Mouse (Mus musculus): ENCODE data around the gene H2-M10.1. TPM values are rescaled to one million over a fixed set of nuclear protein-coding genes. Genes with fewer than 3 reads are reported as not detected.

The H2-M10.1 gene
- not detected for polyA plus RNA-seq (2014; fragmentation: Illumina TruSeq; extraction: RNeasy Lipid Tissue Mini Kit (QIAGEN cat#74804); ENCODE audit: low read depth, low replicate concordance)

DNA sequence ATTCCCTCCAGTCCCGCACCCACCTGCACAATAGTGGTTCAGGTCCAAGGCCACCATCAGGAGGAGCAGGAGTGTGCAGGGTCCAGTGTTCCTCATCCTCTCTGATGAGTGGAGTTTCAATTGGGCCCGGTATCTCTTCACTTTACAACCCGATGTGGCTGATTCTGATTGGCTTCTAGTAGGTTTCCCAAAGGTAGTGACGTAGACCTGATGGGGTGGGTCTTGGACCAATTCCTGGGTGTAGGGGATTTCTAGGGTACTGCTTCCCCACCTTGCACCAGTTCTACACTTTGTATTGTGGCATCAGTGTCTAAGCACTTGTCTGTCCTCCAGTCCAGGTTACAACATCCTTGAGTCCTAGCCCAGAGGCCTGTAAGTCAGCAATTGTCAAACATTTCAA lies at the start of gene H2-M10.1:
Gene H2-M10.1 (minus strand): TSS at position 101 of the 400 bp plus-strand sequence.

DNA sequence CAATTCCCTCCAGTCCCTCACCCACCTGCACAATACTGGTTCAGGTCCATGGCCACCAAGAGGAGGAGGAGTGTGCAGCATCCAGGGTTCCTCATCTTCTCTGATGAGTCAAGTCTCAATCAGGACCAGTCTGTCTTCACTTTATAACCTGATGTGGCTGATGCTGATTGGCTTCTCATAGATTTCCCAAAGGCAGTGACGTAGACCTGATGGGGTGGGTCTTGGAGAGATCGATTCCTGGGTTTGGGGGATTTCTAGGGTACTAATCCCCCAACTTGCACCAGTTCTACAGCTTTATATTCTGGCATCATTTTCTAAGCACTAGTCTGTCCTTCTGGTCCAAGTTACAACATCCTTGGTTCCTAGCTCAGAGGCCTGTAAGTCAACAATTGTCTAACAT lies 42.4 kb upstream of the H2-M10.1 start, which contains the start of gene H2-M10.3:
Gene H2-M10.3 (minus strand): TSS at position 101 of the 400 bp plus-strand sequence.

GRCm38 (mm10) chr17:36286390-36286789 lies 39.6 kb downstream of the H2-M10.1 start, which contains the start of gene H2-M10.2:
TSS of gene H2-M10.2 (minus strand) at chr17:36286490.

Other genes starting within 250 kb of the H2-M10.1 start
- gene Gm19684, start 204.5 kb downstream of the H2-M10.1 start, polyA plus RNA-seq (2014; fragmentation: Illumina TruSeq; extraction: RNeasy Lipid Tissue Mini Kit (QIAGEN cat#74804); ENCODE audit: low read depth, low replicate concordance): not detected
- not detected for gene Gm7030, start 196.7 kb downstream of the H2-M10.1 start, polyA plus RNA-seq (2014; fragmentation: Illumina TruSeq; extraction: RNeasy Lipid Tissue Mini Kit (QIAGEN cat#74804); ENCODE audit: low read depth, low replicate concordance)
- not detected for gene Gm8909, start 157.6 kb downstream of the H2-M10.1 start, polyA plus RNA-seq (2014; fragmentation: Illumina TruSeq; extraction: RNeasy Lipid Tissue Mini Kit (QIAGEN cat#74804); ENCODE audit: low read depth, low replicate concordance)
- not detected for gene H2-T3, start 135.9 kb downstream of the H2-M10.1 start, polyA plus RNA-seq (2014; fragmentation: Illumina TruSeq; extraction: RNeasy Lipid Tissue Mini Kit (QIAGEN cat#74804); ENCODE audit: low read depth, low replicate concordance)
- gene Rpp21, start 68.1 kb downstream of the H2-M10.1 start, polyA plus RNA-seq (2014; fragmentation: Illumina TruSeq; extraction: RNeasy Lipid Tissue Mini Kit (QIAGEN cat#74804); ENCODE audit: low read depth, low replicate concordance): 6.4 TPM
- 45.3 TPM for gene Trim39, start 53.9 kb downstream of the H2-M10.1 start, polyA plus RNA-seq (2014; fragmentation: Illumina TruSeq; extraction: RNeasy Lipid Tissue Mini Kit (QIAGEN cat#74804); ENCODE audit: low read depth, low replicate concordance)
- gene H2-M10.2, start 39.7 kb downstream of the H2-M10.1 start, polyA plus RNA-seq (2014; fragmentation: Illumina TruSeq; extraction: RNeasy Lipid Tissue Mini Kit (QIAGEN cat#74804); ENCODE audit: low read depth, low replicate concordance): not detected
- gene H2-M10.3, start 42.3 kb upstream of the H2-M10.1 start, polyA plus RNA-seq (2014; fragmentation: Illumina TruSeq; extraction: RNeasy Lipid Tissue Mini Kit (QIAGEN cat#74804); ENCODE audit: low read depth, low replicate concordance): not detected
- not detected for gene H2-M10.4, start 136.2 kb upstream of the H2-M10.1 start, polyA plus RNA-seq (2014; fragmentation: Illumina TruSeq; extraction: RNeasy Lipid Tissue Mini Kit (QIAGEN cat#74804); ENCODE audit: low read depth, low replicate concordance)
- not detected for gene H2-M11, start 220.9 kb upstream of the H2-M10.1 start, polyA plus RNA-seq (2014; fragmentation: Illumina TruSeq; extraction: RNeasy Lipid Tissue Mini Kit (QIAGEN cat#74804); ENCODE audit: low read depth, low replicate concordance)

Data from testis, adult 10 weeks (tissue).